Mouse (Mus musculus) lung, adult 2 months (tissue): ENCODE results near the gene Cbfa2t3.

Source experiments
- CTCF ChIP-seq: fragments of 200-500 bp; IDR thresholded peaks from 2 replicates; pipeline ENCODE4 v1.5.1; 2011; ENCODE audit warnings: mild to moderate bottlenecking, low read length, control low read depth; ENCODE audit not compliant: insufficient read depth
- POLR2A ChIP-seq: fragments of 200-500 bp; IDR thresholded peaks from 2 replicates; pipeline ENCODE4 v1.6.1; 2011; ENCODE audit warnings: low read depth, mild to moderate bottlenecking, control low read depth, low read length, borderline replicate concordance; ENCODE audit errors: extremely low read depth

- TF ChIP-seq CTCF (no peak), POLR2A (no peak)
Observed at GRCm38 (mm10) chr8:122600666-122601065, 98.2 kb downstream of the Cbfa2t3 start.
